Mouse (Mus musculus): ENCODE measurements around the gene Foxr1. TPM values are rescaled to one million over a fixed set of nuclear protein-coding genes. Genes with fewer than 3 reads are reported as not detected.

Gene Foxr1
- polyA plus RNA-seq, 1 experiment = not detected

GRCm38 (mm10) chr9:44482112-44482511, 41.2 kb upstream of the Foxr1 start:
- TF ChIP-seq POLR2A (IDR thresholded peaks at IDR 0.05; ENCODE audit: borderline replicate concordance, insufficient read depth, low read length) (no peak), CTCF (IDR thresholded peaks at IDR 0.05; ENCODE audit: borderline replicate concordance, insufficient read depth, low read depth, low read length) (no peak)
- Histone ChIP-seq H3K4me3 (replicated peaks; ENCODE audit: insufficient read depth, low read depth, low read length) (peak overlapping the region; percentile 86), H3K27ac (ENCODE audit: insufficient read depth, low read length) (peak overlapping the region; percentile 90), H3K27me3 (ENCODE audit: control insufficient read depth, insufficient read depth, low read length) (no peaks in the 10 kb centered on the region), H3K4me1 (ENCODE audit: control insufficient read depth, insufficient read depth, low read length) (peaks cover 20% of the 10 kb centered on the region)
- no peak for DNase-seq
- 21% methylated on average over 3 of the region's 3 CpGs for WGBS

- Histone ChIP-seq H3K27me3 (ENCODE audit: control insufficient read depth, insufficient read depth, low read length) (no peaks in the 10 kb centered on the region), H3K27ac (ENCODE audit: insufficient read depth, low read length) (peak overlapping the region; percentile 99), H3K4me1 (ENCODE audit: control insufficient read depth, insufficient read depth, low read length) (peaks cover 4% of the 10 kb centered on the region), H3K4me3 (replicated peaks; ENCODE audit: insufficient read depth, low read depth, low read length) (peak overlapping the region; percentile 97)
- peak; percentile 41; the same call in 1 of the 2 replicates for TF ChIP-seq POLR2A (IDR thresholded peaks at IDR 0.05; ENCODE audit: borderline replicate concordance, insufficient read depth, low read length)
- peak; percentile 92 for TF ChIP-seq CTCF (IDR thresholded peaks at IDR 0.05; ENCODE audit: borderline replicate concordance, insufficient read depth, low read depth, low read length)
- WGBS = under 1% methylated on average over 26 of the region's 26 CpGs
- peak; percentile 95 for DNase-seq
Measured at GRCm38 (mm10) chr9:44479628-44480428, 38.9 kb upstream of the Foxr1 start.

GRCm38 (mm10) chr9:44478959-44479605, 38.1 kb upstream of the Foxr1 start:
- Histone ChIP-seq H3K4me3 (replicated peaks; ENCODE audit: insufficient read depth, low read depth, low read length) (peak overlapping the region; percentile 97), H3K4me1 (ENCODE audit: control insufficient read depth, insufficient read depth, low read length) (peaks cover 5% of the 10 kb centered on the region; the same call in 1 of the 2 replicates), H3K27me3 (ENCODE audit: control insufficient read depth, insufficient read depth, low read length) (no peaks in the 10 kb centered on the region), H3K27ac (ENCODE audit: insufficient read depth, low read length) (peak overlapping the region; percentile 99)
- under 1% methylated on average over 29 of the region's 29 CpGs for WGBS
- peak; percentile 85 to 90 for DNase-seq
- TF ChIP-seq CTCF (IDR thresholded peaks at IDR 0.05; ENCODE audit: borderline replicate concordance, insufficient read depth, low read depth, low read length) = peak; percentile 16; the same call in 1 of the 2 replicates
- no peak for TF ChIP-seq POLR2A (IDR thresholded peaks at IDR 0.05; ENCODE audit: borderline replicate concordance, insufficient read depth, low read length)

- TF ChIP-seq CTCF (IDR thresholded peaks at IDR 0.05; ENCODE audit: borderline replicate concordance, insufficient read depth, low read depth, low read length) (no peak; the same call in 1 of the 2 replicates), POLR2A (IDR thresholded peaks at IDR 0.05; ENCODE audit: borderline replicate concordance, insufficient read depth, low read length) (no peak)
Measured at GRCm38 (mm10) chr9:44478229-44478921, 37.4 kb upstream of the Foxr1 start.

GRCm38 (mm10) chr9:44477339-44478228, 36.6 kb upstream of the Foxr1 start:
- H3K4me1 ChIP-seq (ENCODE audit: control insufficient read depth, insufficient read depth, low read length) = peaks cover 5% of the 10 kb centered on the region; the same call in 1 of the 2 replicates
- TF ChIP-seq POLR2A (IDR thresholded peaks at IDR 0.05; ENCODE audit: borderline replicate concordance, insufficient read depth, low read length) = no peak
- peak; percentile 75 for TF ChIP-seq CTCF (IDR thresholded peaks at IDR 0.05; ENCODE audit: borderline replicate concordance, insufficient read depth, low read depth, low read length)
- peak overlapping the region; percentile 92 for H3K27ac ChIP-seq (ENCODE audit: insufficient read depth, low read length)
- DNase-seq = peak; percentile 74 to 87
- no peaks in the 10 kb centered on the region for H3K27me3 ChIP-seq (ENCODE audit: control insufficient read depth, insufficient read depth, low read length)
- H3K4me3 ChIP-seq (replicated peaks; ENCODE audit: insufficient read depth, low read depth, low read length) = peak overlapping the region; percentile 97
- 11% methylated on average over 24 of the region's 24 CpGs for WGBS

More at GRCm38 (mm10) chr9:44478229-44478921, 37.4 kb upstream of the Foxr1 start:
- Histone ChIP-seq H3K27ac (ENCODE audit: insufficient read depth, low read length) (peak overlapping the region; percentile 92), H3K4me3 (replicated peaks; ENCODE audit: insufficient read depth, low read depth, low read length) (peak overlapping the region; percentile 97), H3K27me3 (ENCODE audit: control insufficient read depth, insufficient read depth, low read length) (no peaks in the 10 kb centered on the region), H3K4me1 (ENCODE audit: control insufficient read depth, insufficient read depth, low read length) (peaks cover 5% of the 10 kb centered on the region; the same call in 1 of the 2 replicates)
- DNase-seq = peak; percentile 75 to 79
- under 1% methylated on average over 21 of the region's 27 CpGs for WGBS

- H3K4me1 ChIP-seq (ENCODE audit: control insufficient read depth, insufficient read depth, low read length) = peaks cover 5% of the 10 kb centered on the region; the same call in 1 of the 2 replicates
- no peaks in the 10 kb centered on the region for H3K27me3 ChIP-seq (ENCODE audit: control insufficient read depth, insufficient read depth, low read length)
- H3K4me3 ChIP-seq (replicated peaks; ENCODE audit: insufficient read depth, low read depth, low read length) = no peak overlapping the region
- no peak for DNase-seq
- TF ChIP-seq POLR2A (IDR thresholded peaks at IDR 0.05; ENCODE audit: borderline replicate concordance, insufficient read depth, low read length) = no peak
- TF ChIP-seq CTCF (IDR thresholded peaks at IDR 0.05; ENCODE audit: borderline replicate concordance, insufficient read depth, low read depth, low read length) = peak; percentile 17; the same call in 1 of the 2 replicates
- no peak overlapping the region for H3K27ac ChIP-seq (ENCODE audit: insufficient read depth, low read length)
- WGBS = 95% methylated on average over 3 of the region's 3 CpGs
Measured at GRCm38 (mm10) chr9:44475936-44476335, 35.0 kb upstream of the Foxr1 start.

All from cerebellum, adult 2 months (tissue).